Comparison of ENCODE assay signal across 27 mouse cellular contexts in the genomic region with DNA sequence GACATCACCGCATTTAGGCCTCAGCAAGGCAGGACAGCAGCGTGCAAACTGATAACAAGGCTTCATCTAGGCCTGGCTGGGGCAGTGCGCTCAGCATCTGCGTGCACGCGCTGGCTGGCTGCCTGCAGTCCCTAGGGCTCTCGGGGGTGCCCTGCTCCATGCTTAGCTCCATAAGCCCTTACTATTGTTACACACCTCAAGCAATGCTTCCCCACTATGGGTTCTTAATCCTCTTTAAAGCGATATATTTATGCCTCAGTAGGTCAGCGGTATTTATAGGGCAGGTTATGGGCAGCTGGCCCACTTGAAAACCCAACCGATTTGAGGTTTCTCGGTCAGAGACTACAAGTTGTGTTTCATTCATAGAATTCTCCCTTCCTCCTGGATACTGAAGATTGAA. TPM values are rescaled to one million over a fixed set of nuclear protein-coding genes. Genes with fewer than 3 reads are reported as not detected.
"Had no signal": no experiment of that assay in that cellular context is flagged by ENCODE, and none has a peak within 500 bp of the region (broad histone marks: within the 10 kb centered on the region; RNA-seq: fewer than 3 reads in every experiment).

No protein-coding gene starts in this region.

- ATAC-seq: intestine, embryonic 15.5 days; liver, embryonic 12.5 days; midbrain, embryonic 16.5 days had no signal

- H3K9me3 ChIP-seq: intestine, embryonic 15.5 days; limb, embryonic 10.5 days; limb, embryonic 13.5 days; liver, embryonic 15.5 days; neural tube, embryonic 15.5 days had no signal

- H3K27me3 ChIP-seq: intestine, embryonic 15.5 days; liver, embryonic 15.5 days; lung, embryonic 15.5 days; neural tube, embryonic 12.5 days; neural tube, embryonic 15.5 days had no signal

- H3K4me3 ChIP-seq: intestine, embryonic 15.5 days; layer of hippocampus, adult 2 months; limb, embryonic 10.5 days; limb, embryonic 13.5 days; liver, embryonic 12.5 days; liver, embryonic 15.5 days; lung, embryonic 15.5 days; megakaryocyte, embryonic 14.5 days; neural tube, embryonic 12.5 days; neural tube, embryonic 15.5 days had no signal

- H3K4me2 ChIP-seq: intestine, embryonic 15.5 days; limb, embryonic 13.5 days; liver, embryonic 12.5 days; liver, embryonic 15.5 days; lung, embryonic 15.5 days; neural tube, embryonic 12.5 days; neural tube, embryonic 15.5 days had no signal

- H3K9ac ChIP-seq: intestine, embryonic 15.5 days; limb, embryonic 13.5 days; liver, embryonic 12.5 days; liver, embryonic 15.5 days; lung, embryonic 15.5 days; neural tube, embryonic 12.5 days; neural tube, embryonic 15.5 days had no signal

- H3K4me1 ChIP-seq: intestine, embryonic 15.5 days; limb, embryonic 13.5 days; liver, embryonic 12.5 days; liver, embryonic 15.5 days; lung, embryonic 15.5 days; neural tube, embryonic 12.5 days; neural tube, embryonic 15.5 days had no signal

- DNase-seq: kidney, adult 11 months; kidney, adult 8-10 months; kidney, postnatal 14 days; layer of hippocampus, adult 9-11 months; liver; lung, adult 18-20 months; lung, postnatal 10 days; lung, postnatal 36 days; right cerebral cortex, adult 18-20 months; right cerebral cortex, postnatal 25 days; spleen, adult 18-20 months; thymus, adult 18-20 months; thymus, postnatal 36 days had no signal

- H3K27ac ChIP-seq: intestine, embryonic 15.5 days; layer of hippocampus, adult 2 months; limb, embryonic 10.5 days; limb, embryonic 13.5 days; liver, embryonic 12.5 days; liver, embryonic 15.5 days; lung, embryonic 15.5 days; neural tube, embryonic 12.5 days; neural tube, embryonic 15.5 days had no signal

RNA-seq across cellular contexts. Expression of a gene that starts 18.5 kb away (rescaled TPM):
- total RNA-seq: left cerebral cortex, postnatal 25 days had no signal

RNA-seq across cellular contexts. Expression of a gene that starts 55.3 kb away (rescaled TPM):
- total RNA-seq: layer of hippocampus, adult 2 months; layer of hippocampus, postnatal 25 days had no signal
- polyA plus RNA-seq: kidney, embryonic 16.5 days had no signal
